Mouse (Mus musculus): ENCODE data around the gene Tjp1.

DNA sequence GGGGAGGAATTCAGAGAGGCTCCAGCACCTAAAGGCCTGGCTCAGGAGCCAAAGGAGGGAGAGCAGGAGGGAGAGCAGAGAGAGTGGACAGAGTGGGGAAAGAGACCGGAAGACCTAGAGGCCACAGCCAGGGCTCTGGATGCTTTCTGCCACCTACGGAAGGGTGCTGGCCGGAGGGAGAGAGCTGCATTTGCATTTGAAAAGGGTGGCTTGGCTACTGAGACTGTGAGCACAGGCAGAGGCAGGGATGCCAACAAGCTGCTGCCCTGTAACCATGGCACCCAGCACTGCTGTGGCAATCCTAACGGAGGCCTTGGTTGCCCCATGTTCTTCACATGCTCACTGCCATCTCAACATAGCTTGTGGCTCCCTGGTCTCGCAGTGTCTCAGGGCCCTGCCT, 77.4 kb downstream of the Tjp1 start:
- TF ChIP-seq CTCF (IDR thresholded peaks at IDR 0.05; ENCODE audit: extremely low read depth, insufficient read depth, insufficient read length, insufficient replicate concordance) = no peak
- TF ChIP-seq POLR2A (IDR thresholded peaks at IDR 0.05; ENCODE audit: low read depth, low read length) = no peak
